Mouse (Mus musculus) heart, embryonic 14.5 days (tissue): ENCODE measurements around the gene Prap1. TPM values are rescaled to one million over a fixed set of nuclear protein-coding genes. Genes with fewer than 3 reads are reported as not detected.

Experiments used
- ATAC-seq: fragments of 200-750 bp; cut with Nextera tagmentation; 2 replicates; pipeline ENCODE4 v1.8.0; 2017; ENCODE audit warnings: low read depth, moderate TSS enrichment; ENCODE audit not compliant: insufficient number of reproducible peaks, insufficient read depth, low FRiP score
- H3K27ac ChIP-seq, 2 experiments: fragments of 200-500 bp in 1 of 2; fragments of 300-500 bp in 1 of 2; sonication (generic) in 1 of 2; replicated peaks in 1 of 2; 2 replicates each; pipeline ENCODE4 v1.5.1; 2012 to 2014; ENCODE audit warnings: low read depth in 2 of 2, low read length in 2 of 2, control low read depth in 1 of 2, mild to moderate bottlenecking in 1 of 2, mixed read lengths in 1 of 2; ENCODE audit not compliant: control insufficient read depth in 1 of 2, insufficient read depth in 1 of 2
- H3K27me3 ChIP-seq: fragments of 300-500 bp; sonication (generic); 2 replicates; pipeline ENCODE4 v1.6.1; 2014; ENCODE audit warnings: mild to moderate bottlenecking, low read length, control low read depth; ENCODE audit not compliant: control insufficient read depth, insufficient read depth
- H3K36me3 ChIP-seq: fragments of 300-500 bp; sonication (generic); 2 replicates; pipeline ENCODE4 v1.6.1; 2014; ENCODE audit warnings: mild to moderate bottlenecking, control low read depth, low read length, mixed read lengths; ENCODE audit not compliant: control insufficient read depth, insufficient read depth
- H3K4me1 ChIP-seq, 2 experiments: fragments of 200-500 bp in 1 of 2; fragments of 300-500 bp in 1 of 2; sonication (generic) in 1 of 2; 2 replicates each; pipeline ENCODE4 v1.6.1; 2012 to 2014; ENCODE audit warnings: low read length in 2 of 2, control low read depth in 1 of 2, mixed read lengths in 1 of 2; ENCODE audit not compliant: control insufficient read depth in 2 of 2, insufficient read depth in 2 of 2
- H3K4me2 ChIP-seq: fragments of 300-500 bp; sonication (generic); 2 replicates; pipeline ENCODE4 v1.6.1; 2014; ENCODE audit warnings: mild to moderate bottlenecking, low read length
- H3K4me3 ChIP-seq, 2 experiments: fragments of 200-500 bp in 1 of 2; fragments of 300-500 bp in 1 of 2; sonication (generic) in 1 of 2; 2 replicates each; pipeline ENCODE4 v1.5.1; 2012 to 2014; ENCODE audit warnings: low read length in 2 of 2, mild to moderate bottlenecking in 2 of 2, control low read depth in 1 of 2, low read depth in 1 of 2, moderate library complexity in 1 of 2; ENCODE audit not compliant: control insufficient read depth in 1 of 2, insufficient read depth in 1 of 2
- H3K9ac ChIP-seq: fragments of 300-500 bp; sonication (generic); 2 replicates; pipeline ENCODE4 v1.6.1; 2014; ENCODE audit warnings: mild to moderate bottlenecking, low read length
- H3K9me3 ChIP-seq: fragments of 300-500 bp; sonication (generic); 2 replicates; pipeline ENCODE4 v1.6.1; 2016; ENCODE audit warnings: low read length, control low read depth; ENCODE audit not compliant: control insufficient read depth
- WGBS: fragments of 180-500 bp; shearing (Covaris S2); extraction: QIAGEN DNeasy Blood & Tissue Kit; methylation state at CpG from one replicate; pipeline ENCODE4 v1.1.7; 2014; 5-methylcytosine and 5-hydroxymethylcytosine counted together
- polyA plus RNA-seq: library from polyadenylated mRNA; unstranded; fragments of >200 nt; fragmentation: Nextera tagmentation; extraction: Ambion mirVana; gene quantifications from 2 replicates; pipeline ENCODE4 v1.2.1, GENCODE M21; 2014

Prap1 gene
- polyA plus RNA-seq, 1 experiment from 2014 or later = not detected

- H3K36me3 ChIP-seq = no peaks in the 10 kb centered on the region
- no peak overlapping the region for H3K27ac ChIP-seq
- peaks cover 9 to 10% of the 10 kb centered on the region in 2 experiments for H3K4me1 ChIP-seq
- H3K9me3 ChIP-seq = no peaks in the 10 kb centered on the region
- 79% methylated on average over 10 of the region's 10 CpGs for WGBS
- ATAC-seq = no peak
- H3K4me3 ChIP-seq = no peak overlapping the region
- no peak overlapping the region for H3K4me2 ChIP-seq
- H3K9ac ChIP-seq = no peak overlapping the region
- H3K27me3 ChIP-seq = no peaks in the 10 kb centered on the region
Measured at GRCm38 (mm10) chr7:140090601-140091000, 2.6 kb upstream of the Prap1 start.

GRCm38 (mm10) chr7:140094954-140095353, 1.8 kb downstream of the Prap1 start:
- no peaks in the 10 kb centered on the region for H3K9me3 ChIP-seq
- H3K4me1 ChIP-seq = peaks cover 9 to 10% of the 10 kb centered on the region in 2 experiments
- 34% methylated on average over 5 of the region's 5 CpGs for WGBS
- no peak overlapping the region for H3K4me3 ChIP-seq
- no peaks in the 10 kb centered on the region for H3K27me3 ChIP-seq
- H3K36me3 ChIP-seq = peaks cover 18% of the 10 kb centered on the region
- no peak overlapping the region for H3K9ac ChIP-seq
- H3K27ac ChIP-seq = no peak overlapping the region
- peak; percentile 52; the same call in 1 of the 2 replicates for ATAC-seq
- H3K4me2 ChIP-seq = no peak overlapping the region

- H3K4me2 ChIP-seq = no peak overlapping the region
- no peak overlapping the region for H3K27ac ChIP-seq
- ATAC-seq = no peak
- 36% methylated on average over 1 of the region's 1 CpGs for WGBS
- H3K4me3 ChIP-seq = no peak overlapping the region
- peaks cover 9 to 10% of the 10 kb centered on the region in 2 experiments for H3K4me1 ChIP-seq
- peaks cover 19% of the 10 kb centered on the region for H3K36me3 ChIP-seq
- no peak overlapping the region for H3K9ac ChIP-seq
- H3K9me3 ChIP-seq = no peaks in the 10 kb centered on the region
- no peaks in the 10 kb centered on the region for H3K27me3 ChIP-seq
Measured at GRCm38 (mm10) chr7:140095556-140095955, 2.4 kb downstream of the Prap1 start.

- H3K9ac ChIP-seq = no peak overlapping the region
- no peak overlapping the region for H3K27ac ChIP-seq
- H3K4me2 ChIP-seq = no peak overlapping the region
- H3K36me3 ChIP-seq = peaks cover 23% of the 10 kb centered on the region
- ATAC-seq = no peak
- no peak overlapping the region for H3K4me3 ChIP-seq
- no peaks in the 10 kb centered on the region for H3K9me3 ChIP-seq
- peaks cover 10% of the 10 kb centered on the region in 2 experiments for H3K4me1 ChIP-seq
- no peaks in the 10 kb centered on the region for H3K27me3 ChIP-seq
Measured at GRCm38 (mm10) chr7:140096055-140096454, 2.9 kb downstream of the Prap1 start.

- Histone ChIP-seq H3K9me3 (no peaks in the 10 kb centered on the region), H3K27me3 (no peaks in the 10 kb centered on the region), H3K27ac (no peak overlapping the region), H3K4me1 (peaks cover 16 to 20% of the 10 kb centered on the region in 2 experiments), H3K4me3 (no peak overlapping the region), H3K9ac (no peak overlapping the region), H3K4me2 (no peak overlapping the region), H3K36me3 (peaks cover 23% of the 10 kb centered on the region)
- no peak for ATAC-seq
- 70% methylated on average over 1 of the region's 1 CpGs for WGBS
Measured at GRCm38 (mm10) chr7:140098466-140098865, 5.3 kb downstream of the Prap1 start.

GRCm38 (mm10) chr7:140101498-140101897, 8.3 kb downstream of the Prap1 start:
- no peak for ATAC-seq
- Histone ChIP-seq H3K9ac (peak overlapping the region; percentile 83), H3K27me3 (no peaks in the 10 kb centered on the region), H3K4me1 (peaks cover 5 to 11% of the 10 kb centered on the region in 2 experiments), H3K36me3 (peaks cover 44% of the 10 kb centered on the region), H3K9me3 (no peaks in the 10 kb centered on the region), H3K4me3 (peak overlapping the region; percentile 56 to 70), H3K4me2 (peak overlapping the region; percentile 85), H3K27ac (peak overlapping the region; percentile 89 to 93; a peak in 3 of 4 replicates)
- whole genome bisulfite sequencing = 69% methylated on average over 10 of the region's 10 CpGs

- H3K9me3 ChIP-seq = no peaks in the 10 kb centered on the region
- H3K36me3 ChIP-seq = peaks cover 42% of the 10 kb centered on the region
- ATAC-seq = peak; percentile 89
- no peaks in the 10 kb centered on the region for H3K27me3 ChIP-seq
- peak within 1 kb of the TSS; percentile 89 to 93 for H3K27ac ChIP-seq
- H3K4me3 ChIP-seq = peak within 1 kb of the TSS; percentile 56 to 70
- peaks cover 5 to 11% of the 10 kb centered on the region in 2 experiments for H3K4me1 ChIP-seq
- peak within 1 kb of the TSS; percentile 83 for H3K9ac ChIP-seq
- peak within 1 kb of the TSS; percentile 85 for H3K4me2 ChIP-seq
- WGBS = under 1% methylated on average over 30 of the region's 30 CpGs
Measured at GRCm38 (mm10) chr7:140101993-140102860, 9.0 kb downstream of the Prap1 start, which contains the start of gene Fuom. Gene Fuom (minus strand): TSS chr7:140102441.
